Comparison of ENCODE assay signal across 36 mouse cellular contexts in genomic region chr14:41021246-41021645, GRCm38 (mm10). TPM values are rescaled to one million over a fixed set of nuclear protein-coding genes. Genes with fewer than 3 reads are reported as not detected.
"Had no signal": no experiment of that assay in that cellular context is flagged by ENCODE, and none has a peak within 500 bp of the region (broad histone marks: within the 10 kb centered on the region; RNA-seq: fewer than 3 reads in every experiment).

No protein-coding gene starts in this region.

- H3K27me3 ChIP-seq: embryonic facial prominence, embryonic 12.5 days; embryonic facial prominence, embryonic 13.5 days; embryonic facial prominence, embryonic 15.5 days; forebrain, embryonic 15.5 days had no signal

- H3K4me2 ChIP-seq: embryonic facial prominence, embryonic 12.5 days; embryonic facial prominence, embryonic 13.5 days; embryonic facial prominence, embryonic 15.5 days; forebrain, embryonic 12.5 days; forebrain, embryonic 13.5 days; forebrain, embryonic 15.5 days had no signal

- DNase-seq: cerebellum, adult 8-10 months; cerebellum, adult 9-10 months; cerebellum, adult 9-11 months; cerebellum, postnatal 10 days; cerebellum, postnatal 14 days; cerebellum, postnatal 25 days; cerebellum, postnatal 36 days; embryo, embryonic 11 days; forebrain, postnatal 0 days; gastrocnemius, adult 2 months; gastrocnemius, postnatal 10 days; gastrocnemius, postnatal 14 days; gastrocnemius, postnatal 25 days; gastrocnemius, postnatal 36 days; heart, adult 18-20 months; heart, adult 2 months had no signal

- H3K9ac ChIP-seq: embryonic facial prominence, embryonic 12.5 days; embryonic facial prominence, embryonic 13.5 days; embryonic facial prominence, embryonic 15.5 days; forebrain, embryonic 12.5 days; forebrain, embryonic 13.5 days; forebrain, embryonic 15.5 days; forebrain, postnatal 0 days had no signal

- H3K4me1 ChIP-seq: embryonic facial prominence, embryonic 10.5 days; embryonic facial prominence, embryonic 12.5 days; embryonic facial prominence, embryonic 13.5 days; embryonic facial prominence, embryonic 15.5 days; forebrain, embryonic 10.5 days; forebrain, embryonic 12.5 days; forebrain, embryonic 13.5 days; forebrain, embryonic 15.5 days had no signal

- H3K36me3 ChIP-seq: embryonic facial prominence, embryonic 10.5 days; embryonic facial prominence, embryonic 12.5 days; embryonic facial prominence, embryonic 13.5 days; embryonic facial prominence, embryonic 15.5 days; forebrain, embryonic 10.5 days; forebrain, embryonic 12.5 days; forebrain, embryonic 15.5 days had no signal

- H3K4me3 ChIP-seq: embryonic facial prominence, embryonic 10.5 days; embryonic facial prominence, embryonic 12.5 days; embryonic facial prominence, embryonic 13.5 days; embryonic facial prominence, embryonic 15.5 days; erythroblast, embryonic 14.5 days; forebrain, embryonic 10.5 days; forebrain, embryonic 12.5 days; forebrain, embryonic 13.5 days; forebrain, embryonic 15.5 days; gastrocnemius, adult 2 months; heart, adult 2 months had no signal

- ATAC-seq: forebrain, embryonic 13.5 days; forebrain, embryonic 14.5 days; forebrain, embryonic 15.5 days; forebrain, embryonic 16.5 days; forebrain, postnatal 0 days had no signal

- H3K9me3 ChIP-seq: embryonic facial prominence, embryonic 10.5 days; embryonic facial prominence, embryonic 12.5 days; embryonic facial prominence, embryonic 13.5 days; embryonic facial prominence, embryonic 15.5 days; forebrain, embryonic 10.5 days; forebrain, embryonic 12.5 days; forebrain, embryonic 13.5 days; forebrain, embryonic 15.5 days had no signal

- H3K27ac ChIP-seq: embryonic facial prominence, embryonic 10.5 days; embryonic facial prominence, embryonic 12.5 days; embryonic facial prominence, embryonic 13.5 days; embryonic facial prominence, embryonic 15.5 days; forebrain, embryonic 10.5 days; forebrain, embryonic 12.5 days; forebrain, embryonic 13.5 days; forebrain, embryonic 15.5 days; gastrocnemius, adult 2 months; heart, adult 2 months had no signal

RNA-seq across cellular contexts. Expression of gene Dydc2, which starts 47.8 kb away (rescaled TPM):
- total RNA-seq: common myeloid progenitor, adult 5-6 weeks; gastrocnemius, adult 18-20 months; gastrocnemius, adult 2 months; gastrocnemius, adult 8-10 months; gastrocnemius, postnatal 10 days; gastrocnemius, postnatal 14 days; gastrocnemius, postnatal 25 days; gastrocnemius, postnatal 36 days; gastrocnemius, postnatal 4 days; granulocyte monocyte progenitor cell, adult 5-6 weeks; heart, adult 18-20 months; heart, adult 2 months had no signal
- polyA plus RNA-seq: embryonic facial prominence, embryonic 10.5 days; embryonic facial prominence, embryonic 11.5 days; embryonic facial prominence, embryonic 13.5 days; erythroblast, embryonic 14.5 days; forebrain, embryonic 12.5 days; heart, adult 2 months had no signal

RNA-seq across cellular contexts. Expression of gene Dydc1, which starts 51.5 kb away (rescaled TPM):
- total RNA-seq: common myeloid progenitor, adult 5-6 weeks; forebrain, postnatal 0 days; gastrocnemius, adult 18-20 months; gastrocnemius, adult 2 months; gastrocnemius, adult 8-10 months; gastrocnemius, postnatal 10 days; gastrocnemius, postnatal 14 days; gastrocnemius, postnatal 25 days; gastrocnemius, postnatal 36 days; gastrocnemius, postnatal 4 days; granulocyte monocyte progenitor cell, adult 5-6 weeks; heart, adult 18-20 months; heart, adult 2 months had no signal
- polyA plus RNA-seq: embryonic facial prominence, embryonic 10.5 days; embryonic facial prominence, embryonic 11.5 days; embryonic facial prominence, embryonic 12.5 days; embryonic facial prominence, embryonic 13.5 days; erythroblast, embryonic 14.5 days; forebrain, embryonic 10.5 days; forebrain, embryonic 11.5 days; forebrain, embryonic 12.5 days; forebrain, embryonic 16.5 days; frontal cortex, adult 2 months; gonadal fat pad, adult 2 months; heart, adult 2 months had no signal
